Mouse (Mus musculus) thymus, postnatal 0 days (tissue): Measurements from ENCODE around the gene Rad1. TPM values are rescaled to one million over a fixed set of nuclear protein-coding genes. Genes with fewer than 3 reads are reported as not detected.
"Not testable (repeated sequence)": the region's sequence is repeated elsewhere in the genome, so short reads cannot be mapped to it uniquely, and the experiment has no call there.

Experiments
- DNase-seq: peaks from one replicate; pipeline ENCODE4 v3.0.0-alpha.2; 2015; ENCODE audit warnings: low spot score
- polyA plus RNA-seq: library from polyadenylated mRNA; unstranded; fragments of >200 nt; fragmentation: Nextera tagmentation; extraction: Ambion mirVana; gene quantifications from 2 replicates; pipeline ENCODE4 v1.2.1, GENCODE M21; 2015

Gene Rad1
- 35.7 and 35.9 TPM in 2 replicates for polyA plus RNA-seq

DNA sequence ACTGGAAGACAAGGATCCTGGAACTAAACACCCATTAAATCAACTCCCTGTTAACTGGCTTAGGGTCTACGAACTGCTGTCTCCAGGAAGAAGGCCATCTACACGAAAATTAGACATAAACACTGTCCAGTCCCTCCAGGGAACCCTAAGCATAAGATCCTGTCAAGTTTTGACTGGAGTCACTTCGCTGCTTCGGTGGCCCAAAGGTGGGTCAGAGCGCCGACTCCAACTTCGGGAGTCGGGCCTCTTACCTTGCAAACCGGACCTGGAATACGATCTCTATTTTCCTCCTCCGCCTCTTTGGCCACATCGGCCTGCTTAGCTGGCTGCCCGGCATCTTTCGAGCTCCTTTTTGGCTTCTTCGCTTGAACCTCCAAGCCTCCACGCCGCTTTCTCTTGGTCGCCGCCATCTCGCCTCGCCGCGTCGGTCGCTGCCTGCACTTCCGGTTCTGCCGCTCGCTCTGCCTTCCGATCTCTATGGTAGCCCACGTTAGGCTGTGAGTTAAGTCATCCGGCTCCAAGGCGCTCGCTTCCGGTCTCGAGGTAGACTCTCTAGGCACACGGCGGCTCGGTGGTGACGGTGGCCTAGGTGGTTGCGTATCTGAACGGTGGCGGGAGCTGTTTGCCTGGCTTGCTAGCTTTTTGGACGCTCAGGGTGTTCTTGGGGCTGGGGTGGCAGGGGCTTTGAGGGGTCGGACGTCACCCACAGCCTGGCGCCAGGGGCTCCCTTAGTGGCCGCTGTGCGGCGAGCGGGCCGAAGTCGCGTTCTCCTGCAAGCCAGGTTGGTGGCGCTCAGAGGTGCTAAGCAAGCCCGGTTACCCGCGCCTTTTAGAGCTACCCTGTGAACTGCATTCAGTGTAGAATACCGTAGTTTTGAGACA, at the start of gene Rad1, which contains the start of gene Brix1:
Gene Rad1 (plus strand): TSS at position 535 of the 881 bp plus-strand sequence.
Gene Brix1 (minus strand): TSS at position 464 of the 881 bp plus-strand sequence.
- DNase-seq: peak; percentile 96

DNA sequence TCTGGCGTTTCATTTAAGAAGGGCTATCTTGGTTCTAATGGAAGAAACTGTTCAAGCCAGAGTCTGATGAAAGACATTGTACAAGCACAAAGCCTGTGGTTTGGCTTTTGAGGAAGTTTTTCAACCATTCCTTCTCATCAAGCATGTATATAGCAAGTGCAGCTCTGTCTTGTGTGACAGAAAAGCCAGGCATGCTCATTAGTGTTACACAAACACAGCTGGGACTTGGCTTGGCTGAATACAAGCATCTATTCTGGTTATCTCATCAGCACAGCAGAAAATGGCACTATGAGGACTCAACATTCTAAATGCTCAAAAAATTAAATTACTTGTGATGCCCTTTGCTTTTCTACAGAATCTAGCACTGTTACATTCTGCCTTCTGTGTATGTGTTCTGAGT, 48.9 kb upstream of the Rad1 start:
- DNase-seq: no peak

DNA sequence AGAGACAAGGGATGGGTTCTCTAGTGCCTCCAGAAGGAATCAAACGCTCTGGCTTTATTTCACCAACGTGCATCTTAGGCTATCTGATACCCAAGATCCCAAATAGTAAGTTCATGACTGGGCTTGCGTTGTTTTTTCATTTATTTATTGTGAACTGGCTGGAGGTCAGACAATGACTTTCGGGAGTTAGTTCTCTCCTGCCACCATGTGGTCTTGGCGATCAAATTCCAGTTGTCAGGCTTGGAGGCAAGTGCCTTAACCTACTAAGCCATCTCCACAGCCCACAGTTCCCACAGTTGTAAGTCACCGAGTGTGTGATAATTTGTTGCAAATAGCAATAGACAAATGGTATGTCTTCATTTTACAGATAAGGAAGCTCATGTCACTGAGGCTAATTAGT, 45.9 kb upstream of the Rad1 start:
- no peak for DNase-seq

DNA sequence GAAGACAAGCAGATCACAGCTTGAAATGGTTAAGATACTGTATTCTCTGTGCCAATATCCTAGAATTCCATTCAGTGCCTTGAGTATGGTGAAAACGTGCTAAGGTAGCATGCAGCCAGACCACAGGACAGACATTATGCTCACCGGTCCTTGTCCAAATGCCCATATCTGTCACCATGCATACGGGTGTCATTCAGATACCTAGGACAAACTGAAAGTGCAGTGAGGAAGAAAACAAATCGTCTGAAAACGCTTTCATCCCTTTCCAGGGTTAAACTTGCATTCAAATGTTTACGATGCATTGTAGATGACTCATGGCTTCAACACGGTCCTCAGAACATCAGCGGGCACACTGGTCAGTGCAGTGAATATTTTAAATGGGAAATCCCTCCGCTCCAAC, 44.3 kb upstream of the Rad1 start:
- no peak for DNase-seq

DNA sequence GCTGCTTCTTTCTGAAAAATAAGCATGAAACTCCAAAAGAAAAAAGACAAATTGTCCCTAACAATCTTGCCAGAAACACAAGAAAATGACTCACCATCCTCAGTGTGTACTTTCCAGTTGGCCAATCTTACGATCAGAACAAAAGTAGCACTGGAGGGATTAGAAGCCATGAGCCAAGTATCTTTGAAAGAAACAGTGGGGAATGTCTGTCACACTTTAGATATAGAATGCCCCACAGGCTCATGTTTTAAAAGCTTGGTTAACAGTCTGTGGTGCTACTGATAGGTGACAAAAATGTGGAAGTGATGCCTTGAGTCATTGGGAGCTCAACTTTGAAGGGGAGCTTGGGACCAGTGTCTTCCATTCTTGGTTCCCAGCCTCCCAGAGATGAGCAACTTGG, 43.5 kb upstream of the Rad1 start:
- DNase-seq: no peak

DNA sequence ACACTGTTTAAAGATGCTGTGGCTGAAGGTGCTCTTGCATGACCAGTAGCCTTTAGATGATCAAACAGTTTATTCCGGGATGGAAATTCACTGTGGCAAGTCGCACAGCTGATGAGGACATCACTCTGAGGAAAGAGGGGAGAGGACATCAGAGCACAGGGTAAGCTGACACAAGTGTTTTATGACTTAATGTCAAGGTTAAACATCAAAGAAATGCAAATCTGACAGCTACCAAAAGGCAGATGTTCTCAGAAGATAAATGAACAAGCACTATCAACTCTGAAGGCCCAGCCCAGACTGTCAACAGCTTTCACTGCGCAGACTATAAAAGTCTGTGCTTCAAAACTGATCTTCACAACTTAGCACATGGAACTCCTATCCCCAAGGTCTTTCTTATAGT, 38.7 kb upstream of the Rad1 start:
- no peak for DNase-seq

DNA sequence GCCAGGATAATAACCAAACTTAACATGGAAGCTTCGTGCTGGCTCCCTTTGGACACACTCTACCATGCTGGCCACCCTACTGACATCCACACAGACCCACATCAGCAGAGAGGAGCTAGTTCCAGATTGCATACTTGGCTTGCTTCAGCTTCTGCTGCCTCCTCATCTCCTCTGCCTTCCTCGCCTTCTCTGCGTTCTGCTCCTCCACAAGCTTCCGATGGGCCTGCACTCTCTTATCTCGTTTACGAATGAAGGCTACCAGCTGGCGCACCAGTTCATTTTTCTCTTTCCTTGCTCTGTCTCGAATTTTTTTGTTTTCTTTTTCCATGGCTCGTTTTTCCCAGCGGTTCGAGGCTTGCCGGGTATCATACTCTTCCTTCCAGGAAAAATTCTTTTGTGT, 24.8 kb upstream of the Rad1 start:
- no peak for DNase-seq

DNA sequence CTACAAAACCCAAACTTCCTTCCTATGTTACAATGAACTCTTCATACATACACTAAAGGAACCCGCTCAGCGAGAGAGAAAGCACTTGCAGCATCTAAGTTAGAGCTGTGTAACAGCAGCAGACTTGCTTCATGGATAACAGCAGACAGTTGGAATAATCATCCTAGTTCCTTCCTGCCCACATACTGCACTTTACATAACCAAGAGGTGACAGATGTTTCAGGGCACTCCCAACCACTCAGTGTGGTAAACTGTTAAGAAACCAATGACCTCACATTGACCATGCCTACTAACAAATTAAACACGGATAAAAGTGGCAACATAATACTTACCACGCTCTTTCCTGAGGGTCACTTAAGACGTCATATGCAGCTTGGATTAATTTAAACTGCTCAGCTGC, 22.3 kb upstream of the Rad1 start:
- no peak for DNase-seq

DNA sequence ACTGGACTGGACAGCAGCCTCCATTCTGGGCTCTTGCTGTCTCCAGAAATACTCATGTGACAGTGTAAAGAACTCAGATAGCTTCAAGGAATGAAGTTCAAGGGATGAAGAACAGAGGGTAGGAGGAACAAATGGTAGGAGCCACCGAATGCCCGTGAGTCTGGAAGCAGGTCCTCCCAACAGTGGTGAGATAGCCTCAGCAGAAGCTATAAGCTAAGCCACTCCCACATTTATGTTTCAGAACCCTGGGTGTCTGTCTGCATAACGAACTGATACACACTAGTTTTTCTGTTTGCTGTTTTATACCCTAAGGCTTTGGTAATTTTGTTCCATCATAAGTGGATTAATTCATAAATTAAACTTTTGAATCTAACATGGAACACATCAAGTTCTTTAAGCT, 21.1 kb upstream of the Rad1 start:
- DNase-seq: no peak

DNA sequence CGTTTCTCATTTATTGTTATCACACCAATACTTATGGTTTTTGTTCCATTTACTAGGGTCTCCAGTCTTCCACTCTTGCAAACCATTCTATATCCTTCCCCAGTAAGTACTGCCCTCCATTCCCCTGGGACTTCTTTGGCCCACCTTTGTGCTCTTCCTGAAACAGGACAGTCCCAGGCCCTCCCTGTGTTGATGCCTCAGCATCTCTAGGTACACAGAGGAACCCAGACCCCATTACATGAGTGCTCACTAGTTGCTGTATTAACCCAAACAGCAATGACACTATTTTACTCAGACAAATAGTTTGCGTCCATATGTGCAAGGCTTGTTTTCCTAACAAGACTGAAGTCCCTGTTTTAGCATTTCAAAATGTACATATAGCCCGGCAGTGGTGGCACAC, 17.1 kb upstream of the Rad1 start:
- no peak for DNase-seq

DNA sequence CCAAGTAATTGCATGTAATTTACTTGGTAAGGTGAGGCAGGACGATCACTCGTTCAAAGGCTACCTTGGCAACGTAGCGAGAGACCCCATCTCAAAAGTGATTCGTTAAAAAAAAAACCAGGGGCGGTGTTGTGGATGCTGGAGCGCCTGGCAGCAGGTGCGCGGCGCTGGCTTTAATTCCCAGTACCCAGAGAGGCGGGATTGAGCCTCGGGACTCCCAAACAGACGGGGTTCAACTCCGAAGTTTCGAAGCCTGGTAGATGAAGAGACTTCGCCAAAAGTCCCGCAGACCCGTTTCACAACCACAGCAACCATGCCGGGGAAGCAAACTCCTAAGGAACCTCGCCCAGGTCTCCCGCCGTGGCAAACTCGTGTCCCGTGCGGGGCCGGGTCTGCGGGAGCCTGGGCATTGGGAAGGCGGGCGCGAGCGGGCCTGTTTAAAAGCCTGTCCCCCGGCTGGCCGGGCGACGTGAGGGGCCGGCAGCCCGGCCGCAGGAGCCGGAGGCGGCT, 16.1 kb upstream of the Rad1 start:
- peak; percentile 33 for DNase-seq

DNA sequence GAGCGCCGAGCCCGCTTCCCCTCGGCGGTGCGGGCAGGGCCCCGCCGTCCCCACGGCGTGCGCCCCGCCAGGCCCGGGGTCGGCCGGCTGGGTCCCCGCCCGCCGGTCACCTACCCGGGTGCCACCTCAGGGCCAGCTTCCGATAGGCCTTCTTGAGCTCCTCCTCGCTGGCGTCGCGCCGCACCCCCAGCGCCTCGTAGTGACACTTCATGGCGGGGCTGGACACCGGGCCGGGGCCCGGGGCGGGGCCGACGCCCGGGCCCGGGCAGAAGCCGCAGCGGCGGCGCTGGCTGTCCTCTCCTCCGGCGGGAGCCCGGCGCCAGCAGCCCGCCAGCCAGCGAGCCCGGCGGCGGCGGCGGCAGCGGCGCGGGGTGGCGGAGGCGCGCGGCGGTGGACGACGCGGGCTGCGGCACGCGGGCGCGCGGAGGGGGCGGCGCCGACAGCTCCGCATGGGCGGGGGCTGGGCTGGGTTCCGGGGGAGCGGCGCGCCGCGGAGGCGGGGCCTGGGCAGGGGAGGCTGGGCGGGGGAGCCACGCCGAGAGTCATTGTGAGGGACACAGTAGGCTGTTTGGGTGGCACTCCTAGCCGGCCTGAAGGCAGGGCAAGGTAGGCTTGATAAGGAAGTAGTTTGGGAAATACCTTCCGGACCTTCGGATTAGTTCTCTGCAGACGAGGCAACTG, 15.5 kb upstream of the Rad1 start, which contains the start of gene Dnajc21:
Gene Dnajc21 (minus strand): TSS at position 366 of the 681 bp plus-strand sequence.
- peak; percentile 83 for DNase-seq

DNA sequence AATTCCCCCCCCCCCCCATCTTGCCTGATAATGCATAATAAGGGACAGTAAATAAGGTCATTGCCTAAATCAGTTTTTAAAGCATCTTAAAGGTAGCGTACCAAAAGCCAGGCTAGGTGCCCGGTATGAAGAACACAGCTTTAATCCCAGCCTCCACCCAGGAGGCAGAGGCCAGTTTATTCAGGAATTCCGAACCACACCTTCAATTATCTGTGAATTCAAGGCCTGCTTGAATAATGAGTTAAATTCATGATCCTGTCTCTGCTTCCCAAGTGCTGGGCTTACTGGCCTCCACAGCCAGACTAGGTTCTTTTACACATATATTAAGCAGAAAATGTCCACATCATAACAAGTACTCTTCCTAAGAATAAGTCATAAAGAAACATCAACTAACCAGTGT, 14.9 kb upstream of the Rad1 start:
- no peak for DNase-seq

DNA sequence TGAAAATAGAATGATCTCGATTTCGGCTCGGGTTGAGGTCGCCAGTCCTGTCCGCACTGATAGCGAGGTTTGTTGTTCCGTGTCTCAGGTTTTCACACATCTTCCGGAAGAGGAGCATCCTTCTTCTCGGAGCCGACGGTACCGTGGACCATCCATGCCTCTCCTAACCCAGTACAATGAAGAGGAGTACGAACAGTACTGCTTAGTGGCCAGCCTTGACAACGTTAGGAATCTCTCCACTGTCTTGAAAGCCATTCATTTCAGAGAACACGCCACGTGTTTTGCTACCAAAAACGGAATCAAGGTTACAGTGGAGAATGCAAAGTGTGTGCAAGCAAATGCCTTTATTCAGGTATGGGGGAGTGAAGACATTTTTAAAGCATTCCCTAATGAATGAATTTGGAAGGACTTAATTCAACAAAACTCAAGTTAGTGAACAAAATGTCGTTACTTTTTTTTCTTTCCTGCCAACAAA, 584 bp downstream of the Rad1 start:
- no peak for DNase-seq

DNA sequence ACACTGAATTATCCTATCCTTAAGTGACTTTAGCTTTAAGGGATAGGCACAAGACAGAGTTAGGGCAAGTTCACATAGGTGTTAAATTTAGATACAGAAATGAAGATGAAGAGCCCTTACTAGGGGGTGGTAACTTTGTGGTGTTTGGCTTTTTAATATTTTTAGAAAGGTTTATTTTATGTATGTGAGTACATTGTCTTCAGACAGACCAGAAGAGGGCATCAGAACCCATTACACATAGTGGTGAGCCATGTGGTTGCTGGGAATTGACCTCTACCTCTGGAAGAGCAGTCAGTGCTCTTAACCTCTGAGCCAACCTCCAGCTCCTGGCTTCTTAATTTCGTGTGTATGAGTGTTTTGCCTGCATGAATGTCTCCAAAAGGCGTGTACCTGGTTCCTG, 1.4 kb downstream of the Rad1 start:
- no peak for DNase-seq

DNA sequence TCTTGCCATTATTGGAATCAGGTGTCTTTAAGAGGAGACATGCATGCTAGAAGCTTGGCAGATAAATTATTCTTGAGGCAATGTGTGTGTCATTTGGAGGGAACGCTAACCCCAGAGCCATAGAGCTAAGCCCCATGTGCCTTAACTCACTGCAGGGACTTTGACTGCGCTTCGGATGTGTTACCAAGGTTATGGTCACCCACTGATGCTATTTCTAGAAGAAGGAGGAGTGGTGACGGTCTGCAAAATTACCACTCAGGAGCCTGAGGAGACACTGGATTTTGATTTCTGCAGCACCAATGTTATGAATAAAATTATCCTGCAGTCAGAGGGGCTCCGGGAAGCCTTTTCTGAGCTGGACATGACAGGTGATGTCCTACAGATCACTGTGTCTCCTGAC, 4.3 kb downstream of the Rad1 start:
- no peak for DNase-seq

DNA sequence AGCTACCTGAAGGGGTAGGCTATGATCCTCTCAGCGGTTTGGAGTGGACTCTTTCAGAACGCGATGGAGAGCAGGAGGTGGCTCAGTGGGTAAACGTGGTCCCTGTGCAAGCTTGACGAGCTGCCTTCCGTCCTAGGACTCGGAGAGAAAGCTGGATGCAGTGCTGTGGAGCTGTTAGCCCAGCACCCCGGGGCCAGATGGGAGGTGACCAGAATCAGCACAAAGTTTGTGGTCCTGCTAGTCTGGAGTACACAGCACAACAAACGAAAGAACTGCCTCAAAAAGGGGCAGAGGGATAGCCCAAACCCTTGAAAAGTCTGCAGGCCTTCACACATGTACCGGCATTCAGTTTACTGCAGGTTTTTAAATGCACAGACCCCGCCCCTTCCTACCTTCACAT, 10.1 kb downstream of the Rad1 start:
- no peak for DNase-seq

DNA sequence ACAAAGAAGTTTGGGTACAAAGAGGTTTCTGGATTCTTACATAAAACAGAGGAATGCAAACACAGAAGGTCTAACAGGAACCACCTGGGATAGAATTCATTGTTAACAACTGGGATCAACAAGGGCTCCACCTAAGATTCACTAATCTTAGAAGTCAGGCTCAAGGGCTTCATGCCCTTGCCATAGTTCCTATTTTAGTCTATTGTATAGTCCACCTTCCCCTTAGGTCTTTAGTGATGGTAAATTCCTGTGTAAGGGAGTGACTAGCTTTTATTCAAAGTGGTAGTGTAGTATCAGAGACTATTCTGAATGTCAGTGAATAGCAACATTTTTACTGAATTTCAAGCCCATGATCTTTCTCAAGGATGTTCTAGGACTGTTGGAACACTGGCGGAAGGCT, 10.9 kb downstream of the Rad1 start:
- not testable (repeated sequence) for DNase-seq

DNA sequence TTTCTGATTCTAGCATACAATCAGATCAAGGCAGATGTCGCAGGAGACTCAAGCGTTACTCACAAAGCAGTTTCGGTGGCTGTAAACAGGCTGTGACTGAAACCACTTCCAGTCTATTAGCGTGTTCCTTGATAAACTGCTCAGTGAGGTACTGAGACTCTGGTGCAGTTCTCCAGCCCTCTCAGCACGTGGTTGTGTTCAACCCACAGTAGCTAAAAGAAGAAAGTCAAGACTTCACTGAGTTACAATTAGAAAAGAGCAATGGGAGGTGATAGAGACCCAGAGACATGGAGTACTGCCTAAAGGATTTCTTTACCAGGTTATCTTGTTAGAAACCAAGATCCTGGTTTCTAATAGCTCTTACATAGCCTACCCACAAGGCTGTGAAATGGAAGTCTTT, 13.8 kb downstream of the Rad1 start:
- no peak for DNase-seq

DNA sequence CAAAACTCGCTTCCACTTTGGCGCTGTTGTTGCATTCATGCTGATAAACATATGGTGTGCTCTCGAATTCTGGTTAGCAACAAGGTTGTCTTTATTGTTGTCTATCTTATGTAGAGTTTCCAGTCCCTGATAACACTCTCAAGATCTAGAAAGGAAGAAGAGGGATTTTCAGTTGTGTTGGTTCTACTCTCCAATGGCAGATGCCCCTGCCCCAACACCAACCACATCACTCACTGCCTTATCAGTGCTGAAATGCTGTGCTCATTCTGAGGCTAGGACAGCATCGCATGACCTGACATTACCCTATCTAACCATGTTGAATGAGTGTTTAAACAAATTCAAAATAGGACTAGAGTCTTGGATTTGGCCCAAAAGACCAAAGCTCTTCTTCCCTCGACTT, 14.2 kb downstream of the Rad1 start:
- no peak for DNase-seq

DNA sequence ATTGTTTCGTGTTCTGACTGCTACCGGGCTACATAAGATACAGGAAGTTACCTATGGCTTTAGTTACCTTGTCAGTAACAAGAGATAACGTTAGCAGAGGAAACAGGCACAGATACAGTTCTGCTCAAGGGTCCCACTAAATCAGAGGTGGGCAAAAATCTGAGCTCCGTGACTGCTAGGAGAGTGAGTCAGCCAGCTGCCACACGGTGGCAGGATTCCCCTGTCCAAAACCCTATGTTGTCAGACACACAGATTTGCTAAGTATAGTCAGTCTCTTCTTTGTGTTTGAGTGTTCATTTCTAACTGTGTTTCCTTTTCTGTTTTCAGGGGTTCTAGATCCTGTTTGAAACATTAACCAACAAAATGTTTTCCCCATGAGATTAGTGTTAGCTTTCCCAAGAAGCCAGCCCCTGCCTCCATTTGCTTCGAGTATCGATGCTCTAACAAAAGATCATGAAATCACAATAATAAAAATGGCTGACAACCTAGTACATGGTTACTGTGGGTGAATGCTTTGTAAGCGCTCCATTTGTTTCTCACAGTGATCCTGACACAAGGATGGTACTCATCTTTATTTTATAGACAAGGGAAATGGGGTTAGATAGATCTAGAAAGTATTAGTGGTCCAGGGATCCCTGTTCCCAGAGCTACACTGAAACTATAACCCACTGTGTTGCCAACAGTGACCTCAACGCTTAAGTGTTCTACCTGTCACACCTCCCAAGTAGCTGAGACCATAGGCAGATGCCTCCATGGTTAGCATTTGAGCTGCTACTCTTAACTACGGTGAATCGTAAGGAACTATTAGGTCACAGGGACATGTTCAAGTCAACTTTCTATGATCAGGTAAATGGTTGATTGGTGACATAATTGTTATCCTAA, 15.3 kb downstream of the Rad1 start:
- DNase-seq: peak; percentile 33
